Mouse (Mus musculus) liver, postnatal 0 days (tissue): Measurements from ENCODE around the gene Napsa.

Source experiments
- CTCF ChIP-seq: sonication (generic); IDR thresholded peaks from 2 replicates; pipeline ENCODE4 v1.5.1; 2016; ENCODE audit warnings: antibody characterized with exemption, low read depth
- EP300 ChIP-seq: IDR thresholded peaks from 2 replicates; pipeline ENCODE4 v1.6.1; 2016; ENCODE audit warnings: antibody characterized with exemption, low read depth, mild to moderate bottlenecking

DNA sequence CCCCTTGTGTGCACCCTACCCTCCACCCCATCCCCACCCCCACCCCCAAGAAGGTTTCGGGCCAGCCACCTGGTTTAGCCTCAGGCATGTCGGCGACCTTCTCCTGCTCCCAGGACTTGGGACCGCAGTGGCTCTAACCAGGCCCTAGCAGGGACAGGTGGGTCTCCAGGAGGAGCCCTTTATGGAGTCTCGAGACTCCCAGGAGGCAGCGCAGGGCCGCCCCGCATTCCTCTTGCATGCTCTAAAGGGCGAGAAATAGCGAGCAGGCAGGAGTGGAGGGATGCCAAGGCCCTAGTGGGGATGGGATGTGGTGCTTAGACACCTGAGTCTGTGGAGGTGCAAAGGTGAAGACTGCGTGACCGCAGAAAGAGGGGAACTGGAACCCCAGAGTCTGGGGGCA, 47.7 kb upstream of the Napsa start, which contains the start of gene Mybpc2:
- no peak for TF ChIP-seq EP300
- no peak for TF ChIP-seq CTCF
